ENCODE assay signal across 1 mouse cellular context in the genomic region with DNA sequence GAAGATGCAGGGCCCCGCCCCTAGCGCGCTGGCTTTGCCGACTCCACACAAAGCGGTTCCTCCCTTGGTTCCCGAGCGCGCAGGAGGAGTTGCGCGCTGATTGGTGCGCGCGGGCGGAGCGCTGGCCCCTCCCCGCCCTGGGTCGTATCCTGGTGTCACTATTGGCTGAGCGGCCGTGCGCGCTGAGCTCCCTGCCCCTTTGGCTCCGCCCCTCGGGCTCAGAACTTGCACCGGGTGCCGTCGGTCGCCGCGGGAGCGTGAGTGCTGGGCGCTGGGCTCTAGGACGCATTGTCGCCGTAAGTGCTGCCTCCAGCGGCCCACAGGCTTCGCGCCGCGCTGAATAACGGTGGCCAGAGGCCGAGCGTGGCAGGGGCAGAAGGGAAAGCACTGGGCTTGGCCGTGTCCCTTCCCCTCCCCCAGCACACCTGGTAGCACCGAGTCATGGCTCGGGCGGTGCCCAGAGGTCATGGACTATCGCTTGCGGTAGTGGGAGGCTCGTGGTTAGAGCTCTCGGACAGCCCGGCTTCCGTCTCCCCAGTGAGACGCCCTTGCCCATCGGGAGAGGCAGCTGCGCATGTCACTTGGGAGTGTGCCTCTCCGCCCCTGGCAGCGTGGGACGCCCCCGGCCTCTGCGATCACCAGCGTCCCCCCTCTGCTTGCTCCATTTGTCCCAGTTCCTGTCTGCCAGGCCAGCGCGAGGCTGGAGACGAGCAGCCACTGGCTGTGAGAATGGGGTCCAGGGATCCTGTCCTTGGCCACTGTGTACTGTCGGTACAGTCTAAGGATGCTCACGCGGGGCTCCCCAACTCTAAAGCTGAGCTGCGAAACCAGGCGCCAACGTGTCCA.
A peak's percentile ranks its signal among the peaks of the same experiment; 100 is the strongest.
TF ChIP-seq lines count a peak whose summit lies in the region.

A gene (plus strand): TSS at position 208 of the 846 bp plus-strand sequence.

TF ChIP-seq in CH12.LX, 34 proteins besides CTCF, POLR2A, EP300 and RAD21 (continued from another document):
- TF ChIP-seq MAZ (IDR thresholded peaks at IDR 0.05; ENCODE audit: low read depth, low read length): 0 out of 2 replicates have a peak, but pooled peaks have one; percentile 16
- peak; percentile 32; the same call in 1 of the 2 replicates for TF ChIP-seq IRF4 (IDR thresholded peaks at IDR 0.05; ENCODE audit: low read depth, low read length)
- peak; percentile 59 for TF ChIP-seq ZMIZ1 (IDR thresholded peaks at IDR 0.05; ENCODE audit: low read depth, low read length)
- 0 out of 2 replicates have a peak, but pooled peaks have one; percentile 31 for TF ChIP-seq ETS1 (conservative IDR thresholded peaks at IDR 0.05; ENCODE audit: low read depth, low read length)
- TF ChIP-seq CHD1 (IDR thresholded peaks at IDR 0.05; ENCODE audit: low read depth, low read length): no peak
- peak; percentile 85; the same call in 1 of the 2 replicates for TF ChIP-seq MXI1 (IDR thresholded peaks at IDR 0.05; ENCODE audit: low read depth, low read length)
- no peak for TF ChIP-seq GABPA (IDR thresholded peaks at IDR 0.05; ENCODE audit: insufficient replicate concordance, low read depth, low read length)
- no peak for TF ChIP-seq JUND (conservative IDR thresholded peaks at IDR 0.05; ENCODE audit: low read depth, low read length)
